Mouse (Mus musculus) lung, adult 18-20 months (tissue): ENCODE data around the gene Rhobtb1.

ENCODE experiments used
- DNase-seq, 2 experiments: peaks; one replicate each; pipeline ENCODE4 v3.0.0; 2022; ENCODE audit warnings: mixed read lengths in 2 of 2

Gene Rhobtb1

GRCm38 (mm10) chr10:69276920-69277435 lies 125.7 kb downstream of the Rhobtb1 start:
- no peak for DNase-seq

- DNase-seq, result no peak
Measured at GRCm38 (mm10) chr10:69278764-69279606, 127.8 kb downstream of the Rhobtb1 start.

GRCm38 (mm10) chr10:69279607-69279978 lies 128.4 kb downstream of the Rhobtb1 start:
- DNase-seq, result no peak

GRCm38 (mm10) chr10:69286939-69287338 lies 135.7 kb downstream of the Rhobtb1 start:
- no peak for DNase-seq

GRCm38 (mm10) chr10:69288086-69288485 lies 136.9 kb downstream of the Rhobtb1 start:
- no peak for DNase-seq

GRCm38 (mm10) chr10:69288720-69289119 lies 137.5 kb downstream of the Rhobtb1 start:
- no peak for DNase-seq

- no peak for DNase-seq
Measured at GRCm38 (mm10) chr10:69290736-69291135, 139.5 kb downstream of the Rhobtb1 start.

- no peak for DNase-seq
Measured at GRCm38 (mm10) chr10:69295919-69296318, 144.7 kb downstream of the Rhobtb1 start.

- no peak for DNase-seq
Measured at GRCm38 (mm10) chr10:69299985-69300384, 148.8 kb downstream of the Rhobtb1 start.

- no peak for DNase-seq
Measured at GRCm38 (mm10) chr10:69302667-69303066, 151.4 kb downstream of the Rhobtb1 start.

- DNase-seq, result no peak
Measured at GRCm38 (mm10) chr10:69304819-69305218, 153.6 kb downstream of the Rhobtb1 start.

- no peak for DNase-seq
Measured at GRCm38 (mm10) chr10:69305600-69305999, 154.4 kb downstream of the Rhobtb1 start.

GRCm38 (mm10) chr10:69306205-69306604 lies 155.0 kb downstream of the Rhobtb1 start:
- DNase-seq, result peak; percentile 30 to 50

- peak; percentile 46 to 69 for DNase-seq
Measured at GRCm38 (mm10) chr10:69307067-69307466, 155.8 kb downstream of the Rhobtb1 start.

- no peak for DNase-seq
Measured at GRCm38 (mm10) chr10:69309109-69309508, 157.9 kb downstream of the Rhobtb1 start.

- DNase-seq, result no peak
Measured at GRCm38 (mm10) chr10:69311867-69312266, 160.6 kb downstream of the Rhobtb1 start.

- no peak for DNase-seq
Measured at GRCm38 (mm10) chr10:69313944-69314343, 162.7 kb downstream of the Rhobtb1 start.

GRCm38 (mm10) chr10:69318514-69318913 lies 167.3 kb downstream of the Rhobtb1 start:
- no peak for DNase-seq

- DNase-seq, result peak; percentile 73 to 84
Measured at GRCm38 (mm10) chr10:69320667-69321518, 169.7 kb downstream of the Rhobtb1 start.

GRCm38 (mm10) chr10:69321519-69322035 lies 170.3 kb downstream of the Rhobtb1 start:
- DNase-seq, result no peak

GRCm38 (mm10) chr10:69323986-69324385 lies 172.8 kb downstream of the Rhobtb1 start:
- DNase-seq, result no peak

GRCm38 (mm10) chr10:69324816-69325215 lies 173.6 kb downstream of the Rhobtb1 start:
- no peak for DNase-seq

- peak; percentile 15 to 30 for DNase-seq
Measured at GRCm38 (mm10) chr10:69326433-69326832, 175.2 kb downstream of the Rhobtb1 start.
